Mouse (Mus musculus) limb, embryonic 13.5 days (tissue): ENCODE data around the gene Pth1r. TPM values are rescaled to one million over a fixed set of nuclear protein-coding genes. Genes with fewer than 3 reads are reported as not detected.
A peak's percentile ranks its signal among the peaks of the same experiment; 100 is the strongest.

ENCODE experiments used
- ATAC-seq: fragments of 200-750 bp; cut with Nextera tagmentation; 2 replicates; pipeline ENCODE4 v1.8.0; 2017; ENCODE audit warnings: low read depth, moderate number of reproducible peaks, moderate TSS enrichment; ENCODE audit not compliant: low FRiP score
- H3K27ac ChIP-seq: fragments of 300-500 bp; sonication (generic); 2 replicates; pipeline ENCODE4 v1.5.1; 2015; ENCODE audit warnings: inconsistent platforms, mild to moderate bottlenecking, moderate library complexity
- H3K27me3 ChIP-seq: fragments of 300-500 bp; sonication (generic); 2 replicates; pipeline ENCODE4 v1.6.1; 2015; ENCODE audit warnings: mild to moderate bottlenecking, inconsistent platforms
- H3K36me3 ChIP-seq: fragments of 300-500 bp; sonication (generic); 2 replicates; pipeline ENCODE4 v1.6.1; 2015; ENCODE audit warnings: inconsistent platforms, mild to moderate bottlenecking, moderate library complexity
- H3K4me1 ChIP-seq: fragments of 300-500 bp; sonication (generic); 2 replicates; pipeline ENCODE4 v1.6.1; 2015; ENCODE audit warnings: inconsistent platforms
- H3K4me2 ChIP-seq: fragments of 300-500 bp; sonication (generic); replicated peaks from 2 replicates; pipeline ENCODE4 v1.6.1; 2015; ENCODE audit warnings: inconsistent platforms, mild to moderate bottlenecking, moderate library complexity
- H3K4me3 ChIP-seq: fragments of 300-500 bp; sonication (generic); 2 replicates; pipeline ENCODE4 v1.5.1; 2015; ENCODE audit warnings: moderate library complexity, mild to moderate bottlenecking, inconsistent platforms
- H3K9ac ChIP-seq: fragments of 300-500 bp; sonication (generic); 2 replicates; pipeline ENCODE4 v1.6.1; 2015; ENCODE audit warnings: mild to moderate bottlenecking, inconsistent platforms
- H3K9me3 ChIP-seq: fragments of 300-500 bp; sonication (generic); 2 replicates; pipeline ENCODE4 v1.6.1; 2016; ENCODE audit warnings: inconsistent platforms
- WGBS: fragments of 180-500 bp; shearing (Covaris S2); methylation state at CpG from one replicate; pipeline ENCODE4 v1.1.7; 2015; 5-methylcytosine and 5-hydroxymethylcytosine counted together
- polyA plus RNA-seq: library from polyadenylated mRNA; unstranded; fragments of >200 nt; fragmentation: Nextera tagmentation; extraction: Ambion mirVana; gene quantifications from 2 replicates; pipeline ENCODE4 v1.2.1, GENCODE M21; 2015

The Pth1r gene
- polyA plus RNA-seq, 1 experiment from 2014 or later = 97.7 TPM

- ATAC-seq = no peak
- H3K4me1 ChIP-seq = peaks cover 75% of the 10 kb centered on the region
- peak overlapping the region; percentile 74; the same call in 1 of the 2 replicates for H3K27ac ChIP-seq
These were observed 707 bp downstream of the Pth1r start for GRCm38 (mm10) chr9:110746238-110746637.

GRCm38 (mm10) chr9:110745752-110746151, 1.2 kb downstream of the Pth1r start:
- no peaks in the 10 kb centered on the region for H3K36me3 ChIP-seq
- no peak overlapping the region for H3K4me3 ChIP-seq
- H3K4me2 ChIP-seq = peak overlapping the region; percentile 2; the same call in 1 of the 2 replicates
- H3K27ac ChIP-seq = no peak overlapping the region
- peaks cover 31% of the 10 kb centered on the region for H3K27me3 ChIP-seq
- H3K9ac ChIP-seq = no peak overlapping the region
- no peak for ATAC-seq
- no peaks in the 10 kb centered on the region for H3K9me3 ChIP-seq
- 17% methylated on average over 5 of the region's 5 CpGs for WGBS
- H3K4me1 ChIP-seq = peaks cover 75% of the 10 kb centered on the region

More at GRCm38 (mm10) chr9:110746238-110746637, 707 bp downstream of the Pth1r start:
- Histone ChIP-seq H3K4me3 (no peak overlapping the region), H3K36me3 (no peaks in the 10 kb centered on the region), H3K9ac (no peak overlapping the region), H3K27me3 (peaks cover 27% of the 10 kb centered on the region), H3K9me3 (no peaks in the 10 kb centered on the region), H3K4me2 (peak overlapping the region; percentile 2; the same call in 1 of the 2 replicates)
- 13% methylated on average over 5 of the region's 5 CpGs for WGBS

DNA sequence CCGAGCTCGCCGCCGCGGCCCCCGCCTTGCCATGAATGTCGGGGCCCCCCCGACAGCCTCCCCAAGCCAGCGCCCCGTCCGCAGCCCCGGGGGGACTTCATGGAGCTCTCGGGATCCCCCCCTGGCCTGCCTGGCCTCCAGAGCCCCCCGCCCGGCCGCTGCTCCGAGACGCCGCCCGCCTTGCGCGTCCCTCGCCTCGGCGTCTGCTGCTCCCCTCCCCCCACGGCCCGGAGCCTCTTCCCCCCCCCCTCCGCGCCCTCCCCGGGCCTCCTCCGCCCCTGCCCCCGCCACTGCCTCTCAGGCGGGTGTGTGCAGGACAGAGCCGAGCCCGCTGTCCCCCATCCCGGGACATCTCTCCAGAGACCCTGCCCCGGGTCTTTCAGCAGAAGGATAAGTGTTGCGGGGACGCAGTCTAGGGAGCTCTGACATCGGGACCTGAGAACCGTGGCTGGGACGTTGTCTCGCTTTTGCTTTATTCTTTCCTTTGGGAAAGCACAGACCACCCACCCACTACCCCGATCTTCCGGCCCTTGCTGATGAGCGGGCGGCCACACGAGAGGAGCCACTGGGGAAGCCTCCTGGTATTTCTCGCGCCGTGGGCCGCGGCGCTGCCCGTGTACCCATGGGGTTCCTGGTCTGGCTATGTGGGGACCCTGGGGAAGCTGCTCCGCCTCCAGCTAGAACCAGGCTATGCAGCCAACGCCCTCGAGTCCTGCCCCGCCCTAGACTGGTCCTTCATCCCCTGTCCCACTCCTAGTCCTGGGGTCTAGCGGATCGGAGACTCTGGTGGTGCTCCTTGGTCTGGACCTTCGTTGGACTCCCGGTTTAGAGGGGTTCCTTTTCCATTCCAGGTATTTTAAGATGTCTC, 3.3 kb downstream of the Pth1r start:
- Histone ChIP-seq H3K27me3 (peaks cover 33% of the 10 kb centered on the region), H3K4me1 (peaks cover 75% of the 10 kb centered on the region), H3K4me2 (peak overlapping the region; percentile 80)

DNA sequence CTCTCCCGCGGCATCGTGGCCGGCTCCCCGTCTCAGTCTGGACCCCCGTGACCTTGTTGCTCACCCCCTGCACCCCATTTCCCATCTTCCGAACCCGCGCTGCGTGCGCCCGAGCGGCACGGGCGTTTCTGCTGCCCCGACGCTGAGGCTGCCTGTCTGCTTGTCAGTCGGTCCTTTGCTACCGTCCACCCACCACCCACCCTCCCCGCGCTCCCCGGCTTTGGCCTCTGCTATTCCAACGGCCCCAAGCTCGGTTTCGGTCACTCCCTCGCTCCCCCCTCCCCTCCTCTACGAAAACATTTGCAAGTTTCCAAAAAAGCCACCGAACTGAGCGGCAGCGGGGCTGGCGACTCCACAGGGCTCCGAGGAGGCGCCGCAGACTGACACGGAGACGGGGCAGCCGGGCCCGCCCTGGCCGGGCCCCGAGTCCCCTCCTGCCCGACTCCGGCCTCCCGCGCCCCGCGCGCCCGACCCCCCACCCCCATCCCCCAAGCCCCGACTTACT, 3.9 kb downstream of the Pth1r start:
- ATAC-seq = peak; percentile 21
- WGBS = 1% methylated on average over 47 of the region's 49 CpGs
- Histone ChIP-seq H3K4me3 (peak overlapping the region; percentile 83), H3K9ac (peak overlapping the region; percentile 94), H3K36me3 (peaks cover 21% of the 10 kb centered on the region), H3K4me1 (peaks cover 75% of the 10 kb centered on the region), H3K4me2 (peak overlapping the region; percentile 80), H3K9me3 (no peaks in the 10 kb centered on the region), H3K27me3 (peaks cover 33% of the 10 kb centered on the region), H3K27ac (peak overlapping the region; percentile 97)

More for the DNA sequence above, 3.3 kb downstream of the Pth1r start:
- H3K4me3 ChIP-seq = peak overlapping the region; percentile 83
- 3% methylated on average over 51 of the region's 63 CpGs for WGBS
- peaks cover 14% of the 10 kb centered on the region for H3K36me3 ChIP-seq
- ATAC-seq = peak; percentile 20; the same call in 1 of the 2 replicates
- peak overlapping the region; percentile 97 for H3K27ac ChIP-seq
- peak overlapping the region; percentile 94 for H3K9ac ChIP-seq
- no peaks in the 10 kb centered on the region for H3K9me3 ChIP-seq

DNA sequence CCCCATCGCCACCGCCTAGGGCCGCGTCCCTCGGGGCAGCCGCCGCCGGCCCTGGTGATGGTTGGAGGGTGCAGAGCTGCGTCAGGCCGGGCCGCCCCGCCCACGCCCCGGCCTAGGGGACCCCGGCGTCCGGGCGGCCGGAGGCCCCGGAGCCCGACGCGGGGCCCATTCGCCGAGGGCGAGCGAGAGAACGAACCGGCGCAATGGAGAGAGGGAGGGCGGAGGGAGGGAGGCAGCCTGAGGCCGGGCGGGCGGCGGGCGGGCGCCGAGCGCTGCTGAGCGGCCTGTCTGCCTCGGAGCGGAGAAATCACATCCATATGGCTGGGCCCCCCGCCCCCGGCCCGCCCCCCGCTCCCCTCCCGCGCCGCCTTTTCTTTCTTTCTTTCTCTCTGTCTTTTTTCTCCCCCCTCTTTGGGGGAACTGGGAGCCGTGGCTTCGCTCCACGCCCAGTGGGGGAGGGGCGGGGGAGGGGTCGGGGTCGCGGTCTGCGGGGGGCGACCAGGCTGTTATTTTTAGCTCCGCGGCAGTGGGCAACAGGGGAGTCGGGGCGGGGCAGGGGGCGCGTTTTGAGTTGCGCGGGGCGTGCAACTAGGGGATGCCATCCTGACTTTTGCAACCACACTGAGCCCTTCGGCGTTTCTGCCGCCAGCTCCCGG, 4.5 kb downstream of the Pth1r start:
- peaks cover 21% of the 10 kb centered on the region for H3K36me3 ChIP-seq
- peaks cover 33% of the 10 kb centered on the region for H3K27me3 ChIP-seq
- H3K4me1 ChIP-seq = peaks cover 75% of the 10 kb centered on the region
- H3K4me3 ChIP-seq = peak overlapping the region; percentile 83
- H3K9ac ChIP-seq = peak overlapping the region; percentile 94
- H3K9me3 ChIP-seq = no peaks in the 10 kb centered on the region
- peak overlapping the region; percentile 97 for H3K27ac ChIP-seq
- peak overlapping the region; percentile 80 for H3K4me2 ChIP-seq
- 1% methylated on average over 61 of the region's 71 CpGs for WGBS
- ATAC-seq = peak; percentile 74

DNA sequence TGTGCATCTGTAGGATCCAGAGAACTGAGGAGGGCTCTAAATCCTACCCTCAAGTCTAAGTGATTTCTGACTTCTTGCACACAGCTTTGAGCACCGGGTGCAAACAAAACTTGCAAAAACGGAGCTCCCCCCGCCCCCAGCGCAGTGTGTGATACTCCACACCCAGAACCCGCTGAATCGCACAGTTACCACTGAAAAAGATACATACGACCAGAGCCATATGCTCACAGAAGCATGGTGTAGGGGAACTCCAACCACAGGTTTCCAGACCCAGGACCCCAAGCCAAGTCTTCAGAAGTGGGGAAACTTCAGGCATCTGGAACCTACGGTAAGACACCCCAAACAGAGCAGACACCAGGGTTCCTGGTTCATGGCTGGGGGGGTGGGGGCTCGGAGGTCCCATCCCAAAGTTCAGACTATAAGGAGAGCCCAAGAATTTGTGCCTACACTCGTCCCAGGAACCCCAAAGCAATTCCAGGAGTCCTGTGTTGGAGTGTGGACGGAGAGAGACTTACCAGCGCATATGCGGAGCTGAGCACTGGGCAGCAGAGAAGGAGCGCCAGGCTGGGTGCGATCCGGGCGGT, 5.1 kb downstream of the Pth1r start, which contains the start of gene Myl3:
Gene Myl3, plus strand, starts transcription at position 151 of the 584 bp plus-strand sequence.
- ATAC-seq = no peak
- WGBS = under 1% methylated on average over 17 of the region's 17 CpGs
- H3K9ac ChIP-seq = peak within 1 kb of the TSS; percentile 94
- H3K4me2 ChIP-seq = peak within 1 kb of the TSS; percentile 80
- peaks cover 33% of the 10 kb centered on the region for H3K27me3 ChIP-seq
- no peaks in the 10 kb centered on the region for H3K9me3 ChIP-seq
- H3K4me1 ChIP-seq = peaks cover 75% of the 10 kb centered on the region
- H3K4me3 ChIP-seq = peak within 1 kb of the TSS; percentile 83
- peak within 1 kb of the TSS; percentile 97 for H3K27ac ChIP-seq
- peaks cover 21% of the 10 kb centered on the region for H3K36me3 ChIP-seq

GRCm38 (mm10) chr9:110739961-110740360, 7.0 kb downstream of the Pth1r start:
- Histone ChIP-seq H3K4me3 (peak overlapping the region; percentile 83), H3K27me3 (peaks cover 36% of the 10 kb centered on the region), H3K36me3 (peaks cover 21% of the 10 kb centered on the region), H3K27ac (no peak overlapping the region), H3K9ac (peak overlapping the region; percentile 94), H3K4me2 (peak overlapping the region; percentile 80), H3K9me3 (no peaks in the 10 kb centered on the region), H3K4me1 (peaks cover 75% of the 10 kb centered on the region)
- 85% methylated on average over 7 of the region's 7 CpGs for WGBS
- no peak for ATAC-seq

GRCm38 (mm10) chr9:110738054-110738453, 8.9 kb downstream of the Pth1r start:
- Histone ChIP-seq H3K27me3 (peaks cover 37% of the 10 kb centered on the region), H3K4me2 (0 out of 2 replicates have a peak overlapping the region, but pooled peaks have one; percentile 7), H3K9ac (no peak overlapping the region), H3K27ac (no peak overlapping the region), H3K4me3 (no peak overlapping the region), H3K4me1 (peaks cover 87% of the 10 kb centered on the region), H3K36me3 (peaks cover 21% of the 10 kb centered on the region), H3K9me3 (no peaks in the 10 kb centered on the region)
- 26% methylated on average over 1 of the region's 1 CpGs for WGBS
- ATAC-seq = no peak

DNA sequence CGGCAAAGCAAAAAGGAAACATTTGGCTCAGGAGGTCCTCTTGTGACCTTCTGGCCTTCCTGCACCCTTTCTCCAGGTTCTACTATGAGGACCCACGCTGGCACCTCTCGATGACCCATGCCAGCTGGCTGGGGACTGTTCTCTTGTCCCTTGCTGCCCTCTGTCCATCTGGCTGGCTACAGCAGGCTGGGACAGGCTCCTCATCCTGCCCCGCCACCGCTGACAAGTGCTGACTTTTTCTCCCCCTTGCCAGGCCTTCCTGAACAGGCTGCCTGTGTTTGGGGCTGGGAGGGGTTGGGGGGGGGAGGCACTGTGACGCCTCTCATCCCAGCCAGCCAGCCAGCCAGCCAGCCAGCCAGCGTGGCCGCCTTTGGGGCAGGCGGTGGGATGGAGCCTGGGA, 10.6 kb downstream of the Pth1r start:
- H3K4me1 ChIP-seq = peaks cover 97% of the 10 kb centered on the region
- no peak for ATAC-seq
- WGBS = 30% methylated on average over 9 of the region's 9 CpGs
- H3K9ac ChIP-seq = peak overlapping the region; percentile 26; the same call in 1 of the 2 replicates
- H3K27ac ChIP-seq = peak overlapping the region; percentile 58; the same call in 1 of the 2 replicates
- H3K9me3 ChIP-seq = no peaks in the 10 kb centered on the region
- peaks cover 37% of the 10 kb centered on the region for H3K27me3 ChIP-seq
- peak overlapping the region; percentile 38 for H3K4me2 ChIP-seq
- H3K36me3 ChIP-seq = peaks cover 23% of the 10 kb centered on the region
- 0 out of 2 replicates have a peak overlapping the region, but pooled peaks have one; percentile 1 for H3K4me3 ChIP-seq

GRCm38 (mm10) chr9:110734154-110734553, 12.8 kb downstream of the Pth1r start:
- no peak for ATAC-seq
- 79% methylated on average over 7 of the region's 7 CpGs for WGBS
- no peaks in the 10 kb centered on the region for H3K9me3 ChIP-seq
- H3K4me2 ChIP-seq = peak overlapping the region; percentile 75
- H3K27me3 ChIP-seq = peaks cover 34% of the 10 kb centered on the region
- H3K9ac ChIP-seq = no peak overlapping the region
- peaks cover 35% of the 10 kb centered on the region for H3K36me3 ChIP-seq
- H3K27ac ChIP-seq = no peak overlapping the region
- peaks cover 92% of the 10 kb centered on the region for H3K4me1 ChIP-seq
- no peak overlapping the region for H3K4me3 ChIP-seq

GRCm38 (mm10) chr9:110733102-110733501, 13.8 kb downstream of the Pth1r start:
- Histone ChIP-seq H3K36me3 (peaks cover 35% of the 10 kb centered on the region), H3K4me2 (peak overlapping the region; percentile 75), H3K27me3 (peaks cover 43% of the 10 kb centered on the region), H3K27ac (peak overlapping the region; percentile 78), H3K4me1 (peaks cover 82% of the 10 kb centered on the region), H3K9ac (peak overlapping the region; percentile 56; the same call in 1 of the 2 replicates), H3K4me3 (peak overlapping the region; percentile 35), H3K9me3 (no peaks in the 10 kb centered on the region)
- WGBS = 8% methylated on average over 8 of the region's 8 CpGs
- ATAC-seq = no peak
